Mouse (Mus musculus) brain, embryonic 18.5 days (tissue): Measurements from ENCODE around the gene Hspa13.

ENCODE experiments used
- DNase-seq: peaks from one replicate; pipeline ENCODE4 v3.0.0-alpha.2; 2012; ENCODE audit warnings: low read depth, low spot score

Gene Hspa13

DNA sequence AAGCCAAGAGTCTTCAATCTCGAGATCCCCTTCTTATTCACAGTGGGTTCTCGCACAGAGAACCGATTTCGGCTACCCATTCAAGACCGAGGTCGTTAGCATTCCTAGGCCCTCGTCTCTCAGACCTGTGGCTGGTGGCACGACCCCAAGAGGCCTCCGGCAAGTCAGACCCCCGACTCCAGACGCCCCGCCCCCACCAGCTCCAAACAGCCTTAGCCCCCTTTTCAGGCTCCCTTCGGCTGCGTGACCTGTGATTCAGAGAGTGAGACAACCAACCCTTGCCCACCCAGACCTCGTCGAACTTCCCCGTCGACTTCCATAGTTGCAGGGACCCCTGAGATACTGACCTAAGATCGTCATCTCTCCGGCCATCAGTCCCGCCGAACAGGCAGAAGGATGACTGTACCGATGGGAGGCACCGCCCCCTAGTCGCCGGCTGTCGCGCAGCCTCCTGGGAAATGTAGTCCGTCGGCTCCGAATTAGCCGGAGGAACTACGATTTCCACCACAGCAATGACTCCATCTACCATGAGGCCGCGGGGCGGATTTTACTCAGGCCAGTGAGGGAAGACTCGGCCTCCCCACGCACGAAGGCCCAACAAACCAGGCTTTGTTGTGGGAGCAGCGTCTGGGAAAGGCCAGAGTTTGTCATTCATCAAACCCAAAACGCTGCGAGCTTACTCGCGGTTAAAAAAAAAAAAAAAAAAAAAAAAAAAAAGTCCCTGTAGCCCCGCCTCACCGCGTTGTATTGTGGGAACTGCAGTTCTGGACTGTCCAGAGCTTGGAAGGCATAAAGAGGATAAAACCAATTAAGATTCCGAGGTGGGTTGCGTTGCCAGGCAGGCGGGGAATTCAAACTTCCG lies at the start of gene Hspa13:
TSS of gene Hspa13 (minus strand) at position 717 of the 862 bp plus-strand sequence.
- DNase-seq: peak; percentile 97

DNA sequence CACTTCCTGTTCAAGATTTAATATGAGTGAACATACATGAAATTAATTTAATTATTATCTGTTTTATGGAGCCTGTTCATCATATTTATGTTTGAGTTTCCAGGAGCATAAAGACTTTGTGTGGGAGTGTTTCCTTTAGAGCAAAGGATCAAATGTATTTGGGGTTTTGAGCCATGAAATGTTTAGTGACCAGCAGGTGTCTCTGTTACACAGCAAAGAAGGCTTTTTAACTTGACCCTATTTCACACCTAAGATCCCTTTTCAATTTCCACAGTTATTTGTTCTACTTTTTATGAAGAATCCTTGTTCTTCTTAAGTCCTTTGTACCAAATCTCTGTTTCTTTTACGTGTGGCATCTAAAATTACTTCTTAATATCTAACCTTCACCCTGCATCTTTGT lies 12.4 kb upstream of the Hspa13 start:
- DNase-seq: peak; percentile 26

GRCm38 (mm10) chr16:75773222-75773621 lies 6.3 kb upstream of the Hspa13 start:
- no peak for DNase-seq

GRCm38 (mm10) chr16:75767250-75768002 lies 522 bp upstream of the Hspa13 start:
- no peak for DNase-seq

- DNase-seq: no peak
Observed at GRCm38 (mm10) chr16:75752876-75753275, 14.0 kb downstream of the Hspa13 start.

DNA sequence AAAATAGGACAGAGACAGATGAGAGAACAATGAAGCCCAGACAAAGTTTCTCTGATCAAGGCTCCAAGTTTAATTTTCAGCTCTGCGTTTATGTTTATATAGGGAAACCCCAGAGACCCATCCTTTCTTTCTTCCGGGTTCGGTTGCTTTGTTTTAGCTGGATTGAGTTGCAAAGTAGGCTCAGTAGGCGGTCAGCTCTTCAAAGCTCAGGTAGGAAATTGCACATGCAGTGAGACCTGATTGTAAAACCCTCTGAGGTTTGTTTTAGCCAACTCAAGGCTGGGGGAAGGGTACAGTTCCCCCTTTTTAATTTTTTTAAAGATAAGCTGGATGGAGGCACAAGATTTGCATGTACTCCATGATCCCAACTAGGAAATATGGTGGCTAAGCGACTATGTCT lies 16.8 kb downstream of the Hspa13 start:
- no peak for DNase-seq

- DNase-seq: no peak
Observed at GRCm38 (mm10) chr16:75748926-75749325, 18.0 kb downstream of the Hspa13 start.

- DNase-seq: peak; percentile 26
Observed at GRCm38 (mm10) chr16:75744014-75744413, 22.9 kb downstream of the Hspa13 start.

DNA sequence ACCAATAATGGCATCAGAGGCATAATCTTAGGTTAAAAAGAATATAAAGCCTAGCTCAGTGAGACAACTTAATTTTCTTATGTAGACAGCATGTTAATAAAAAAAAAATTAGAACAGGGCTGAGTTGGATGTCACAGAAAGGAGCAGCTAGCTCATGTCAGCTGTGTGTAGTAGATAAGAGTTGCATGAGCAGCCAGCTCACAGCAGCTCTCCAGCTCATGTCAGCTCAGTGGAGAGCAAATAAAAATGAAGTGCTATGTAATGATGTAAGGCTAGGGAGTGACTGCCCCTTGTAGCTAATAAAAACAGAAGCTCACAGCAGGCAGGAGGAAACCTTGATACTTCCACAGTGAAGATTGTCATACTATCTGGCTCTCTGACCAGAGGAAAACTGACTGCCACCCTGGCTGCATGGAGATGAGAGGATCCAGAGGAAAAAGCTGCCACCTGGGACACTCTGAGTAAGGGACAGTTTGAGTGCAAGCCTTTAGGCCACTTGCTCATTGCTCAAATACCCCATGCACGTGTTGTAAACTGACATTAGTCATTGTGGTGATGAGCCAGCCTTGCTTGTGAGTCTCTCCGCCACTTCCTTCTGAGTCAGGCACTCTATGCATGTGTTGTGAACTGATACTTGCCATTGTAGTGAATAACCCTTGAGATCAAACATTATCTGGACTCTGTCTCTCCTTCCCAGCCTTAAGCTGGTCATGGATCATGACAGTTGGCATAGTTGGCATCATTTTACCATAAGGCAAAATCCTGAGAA lies 49.3 kb downstream of the Hspa13 start:
- no peak for DNase-seq

DNA sequence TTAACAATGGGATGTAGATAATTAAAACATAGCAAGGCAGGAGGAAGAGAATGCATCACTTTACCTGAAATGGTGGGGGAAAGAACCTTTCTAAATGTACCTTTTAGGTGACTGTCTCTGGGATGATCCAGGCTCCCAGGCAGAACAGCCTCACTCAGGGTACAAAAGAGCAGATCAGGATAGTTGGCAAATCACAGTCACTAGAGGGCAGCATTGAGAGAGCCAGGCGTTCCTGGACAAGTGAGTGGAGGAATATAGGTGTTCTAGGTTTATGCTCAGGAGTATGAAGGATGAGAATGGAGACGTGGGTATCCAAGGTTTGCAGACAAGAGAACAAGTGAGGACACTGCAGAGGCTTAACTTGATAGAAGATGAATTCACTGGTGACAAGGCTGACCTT lies 70.7 kb downstream of the Hspa13 start:
- DNase-seq: no peak
